Mouse (Mus musculus): ENCODE data around the gene Gpr155.
A peak's percentile ranks its signal among the peaks of the same experiment; 100 is the strongest.

Gpr155 gene

DNA sequence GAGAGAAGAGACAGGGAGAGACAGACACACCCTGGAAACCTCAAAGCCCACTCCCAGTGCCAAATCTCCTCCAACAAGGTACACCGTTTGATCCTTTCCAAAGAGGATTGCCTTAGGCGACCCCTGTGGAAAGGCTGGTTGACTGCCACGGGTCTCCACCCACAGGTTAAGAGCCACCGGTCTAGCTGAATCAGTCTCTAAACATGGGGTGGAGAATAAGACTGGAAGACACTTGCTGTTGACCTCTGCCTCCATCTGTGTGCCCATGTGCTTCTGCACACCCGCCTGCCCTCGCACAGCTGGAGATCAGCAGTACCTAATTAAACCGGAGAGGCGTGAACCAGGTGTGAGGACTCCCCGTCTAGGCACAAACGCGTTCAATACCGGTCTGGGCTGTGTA, 63.4 kb downstream of the Gpr155 start:
- no peak for DNase-seq (ENCODE audit: low read depth, low spot score)

DNA sequence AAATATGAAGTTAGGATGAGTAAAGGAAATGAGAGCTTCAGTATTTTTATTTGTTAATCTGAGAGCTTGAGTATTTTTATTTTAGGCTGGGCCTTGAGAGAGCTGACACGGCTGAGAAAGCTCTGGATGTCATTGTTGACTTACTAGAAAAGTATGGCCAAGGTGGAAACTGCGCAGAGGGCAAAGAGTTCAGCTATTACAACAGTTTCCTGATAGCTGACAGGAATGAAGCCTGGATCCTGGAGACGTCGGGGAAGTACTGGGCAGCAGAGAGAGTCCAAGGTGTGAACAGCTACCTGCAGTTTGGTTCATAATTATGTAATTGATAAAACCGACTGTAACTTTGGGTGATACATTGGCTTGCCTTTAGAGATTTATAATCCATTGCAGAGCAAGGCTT, 67.2 kb downstream of the Gpr155 start:
- DNase-seq (ENCODE audit: low read depth, low spot score) = no peak

DNA sequence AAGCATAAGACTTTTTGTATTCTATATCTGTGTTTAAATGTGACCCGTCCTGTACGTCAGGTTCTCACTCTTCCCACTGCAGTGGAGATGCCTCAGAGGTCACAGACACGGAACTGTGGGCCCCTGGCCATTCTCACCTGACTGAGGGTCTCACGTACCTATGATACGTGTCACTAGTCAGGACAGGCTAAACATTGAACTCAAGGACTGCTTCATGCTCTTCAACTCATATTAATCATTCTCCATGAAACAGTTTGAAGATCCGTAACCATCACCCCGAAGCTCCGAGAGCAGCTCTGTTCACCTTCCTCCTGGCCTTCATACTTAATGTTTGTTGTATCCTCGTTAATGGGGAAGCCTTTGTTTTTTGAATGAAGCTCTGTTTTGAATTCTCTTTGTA, 68.9 kb downstream of the Gpr155 start:
- DNase-seq (ENCODE audit: low read depth, low spot score) = no peak

DNA sequence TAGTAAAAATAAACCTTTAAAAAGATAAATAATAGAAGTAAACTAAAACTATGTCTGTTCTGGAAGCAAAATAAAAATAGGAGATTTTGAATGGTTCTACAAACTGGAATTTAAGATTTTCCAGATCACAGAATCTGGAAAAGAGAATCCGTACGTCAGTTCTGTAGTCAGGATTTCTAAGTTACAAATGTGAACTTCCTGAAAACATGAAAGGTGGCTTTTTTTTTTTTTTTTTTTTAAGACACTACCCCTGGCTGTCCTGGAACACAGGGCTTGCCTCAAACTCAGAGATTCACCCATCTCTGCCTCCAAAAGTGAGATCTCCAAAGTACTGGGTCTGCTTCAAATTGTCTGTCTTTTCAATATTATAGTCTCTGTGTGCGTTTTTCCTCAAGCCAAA, 72.1 kb downstream of the Gpr155 start:
- no peak for DNase-seq (ENCODE audit: low read depth, low spot score)

DNA sequence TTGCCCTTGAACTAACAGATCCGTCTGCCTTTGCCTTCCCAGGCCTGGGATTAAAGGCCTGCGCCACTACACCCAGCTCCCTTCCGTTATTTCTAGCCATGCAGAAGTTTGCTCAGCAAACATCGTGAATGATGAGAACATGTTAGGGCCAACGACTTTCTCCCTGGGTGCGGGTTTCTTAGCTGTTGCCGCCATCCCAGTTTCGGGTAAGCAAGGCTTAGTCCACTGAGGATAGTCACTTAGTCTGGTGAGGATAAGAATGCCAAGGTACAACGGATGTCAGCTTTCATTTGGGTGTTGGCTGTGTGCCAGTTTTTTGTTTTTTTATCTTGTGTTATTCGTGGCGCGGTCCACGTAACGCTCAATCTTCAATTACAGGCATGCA, 73.3 kb downstream of the Gpr155 start:
- DNase-seq (ENCODE audit: low read depth, low spot score) = peak; percentile 60

DNA sequence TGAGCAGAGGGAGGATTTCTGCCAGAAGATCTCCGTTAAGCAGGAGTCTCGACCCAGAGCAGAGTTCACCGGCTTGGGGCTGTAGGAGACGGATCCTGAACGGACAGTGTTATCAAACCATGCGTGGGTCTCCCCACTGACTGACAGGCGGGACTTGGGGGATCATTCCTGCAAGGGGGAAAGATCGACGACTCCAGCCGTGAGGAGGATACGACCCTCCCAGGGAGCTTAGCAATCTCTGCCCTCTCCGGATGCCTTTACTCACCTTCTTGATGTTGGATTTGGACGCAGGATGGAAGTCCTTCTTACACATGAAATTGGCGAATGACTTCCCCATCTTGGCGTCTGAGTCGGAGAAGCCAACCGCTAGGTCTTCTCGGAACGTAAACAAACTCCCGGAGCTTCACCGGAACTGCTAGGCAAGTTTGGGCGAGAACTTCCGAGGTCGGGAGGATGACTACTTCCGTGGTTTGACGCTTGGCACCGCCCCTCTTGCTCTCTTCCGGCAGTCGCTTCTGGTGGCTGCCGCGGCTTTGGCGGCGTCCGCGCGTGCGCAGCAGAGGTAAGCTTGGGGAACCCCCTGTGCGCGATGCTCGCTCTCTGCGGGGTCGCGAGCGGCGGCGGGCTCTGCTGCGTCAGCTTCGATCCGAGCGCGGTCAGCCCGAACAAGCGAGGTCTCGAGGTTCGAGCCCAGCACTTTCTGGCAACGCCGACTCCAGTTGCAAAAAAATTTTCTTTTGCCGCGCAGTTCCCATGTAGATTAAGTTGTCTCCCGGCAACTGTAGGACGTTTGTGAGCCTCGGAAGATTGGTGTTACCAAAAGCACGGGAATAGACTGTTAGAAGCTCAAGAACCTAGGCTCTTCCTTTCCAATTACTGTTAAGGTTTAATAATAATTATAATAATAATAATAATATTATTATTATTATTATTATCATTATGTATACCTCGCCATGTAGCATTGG, 73.9 kb downstream of the Gpr155 start, which contains the start of the genes Scrn3 and Cir1:
Scrn3 (plus strand) TSS at position 450 of the 965 bp plus-strand sequence.
Cir1 (minus strand) TSS at position 550 of the 965 bp plus-strand sequence.
- DNase-seq (ENCODE audit: low read depth, low spot score) = peak; percentile 99

- DNase-seq (ENCODE audit: low read depth, low spot score) = no peak
Observed at GRCm38 (mm10) chr2:73306006-73306405, 80.4 kb downstream of the Gpr155 start.

- no peak for DNase-seq (ENCODE audit: low read depth, low spot score)
Observed at GRCm38 (mm10) chr2:73304506-73304905, 81.9 kb downstream of the Gpr155 start.

DNA sequence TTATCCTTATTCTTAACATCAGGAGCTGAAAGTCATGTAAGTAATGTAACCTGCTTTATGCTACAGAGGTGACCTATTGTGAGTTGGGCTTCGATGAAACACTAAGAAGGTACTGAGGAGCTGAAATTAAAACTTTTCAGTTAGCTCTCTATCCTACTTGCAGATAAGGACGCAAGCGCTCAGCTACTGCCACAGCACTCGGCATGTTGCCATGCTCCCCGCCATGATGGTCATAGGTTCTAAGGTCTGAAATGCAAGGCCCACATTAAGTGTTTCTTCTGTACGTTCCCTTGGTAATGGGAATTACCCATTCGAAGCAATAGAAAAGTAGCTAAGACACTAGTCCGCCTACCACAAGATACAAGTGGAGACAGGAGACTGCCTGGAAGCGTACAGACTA, 83.7 kb downstream of the Gpr155 start:
- DNase-seq (ENCODE audit: low read depth, low spot score) = no peak

GRCm38 (mm10) chr2:73301979-73302378, 84.4 kb downstream of the Gpr155 start:
- no peak for DNase-seq (ENCODE audit: low read depth, low spot score)

GRCm38 (mm10) chr2:73298841-73299240, 87.5 kb downstream of the Gpr155 start:
- DNase-seq (ENCODE audit: low read depth, low spot score) = no peak

DNA sequence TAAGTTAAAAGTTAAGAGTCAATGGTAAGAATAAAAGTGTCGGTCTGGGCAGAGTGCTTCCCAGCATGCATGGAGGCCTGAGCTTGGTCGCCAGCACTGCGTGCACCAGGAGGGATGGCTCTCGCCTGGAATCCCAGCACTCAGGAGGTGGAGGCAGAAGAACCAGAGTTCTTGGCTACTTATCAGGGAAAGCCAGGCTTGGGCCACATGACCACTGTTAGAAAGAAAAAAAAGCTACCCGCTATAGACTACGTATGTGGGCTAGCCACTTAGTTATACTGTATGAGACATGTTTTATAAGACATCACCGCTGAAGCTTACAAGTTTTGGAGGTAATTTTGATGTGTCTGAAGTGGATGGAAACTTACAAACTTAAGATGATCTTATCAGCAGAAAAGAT, 88.2 kb downstream of the Gpr155 start:
- no peak for DNase-seq (ENCODE audit: low read depth, low spot score)

DNA sequence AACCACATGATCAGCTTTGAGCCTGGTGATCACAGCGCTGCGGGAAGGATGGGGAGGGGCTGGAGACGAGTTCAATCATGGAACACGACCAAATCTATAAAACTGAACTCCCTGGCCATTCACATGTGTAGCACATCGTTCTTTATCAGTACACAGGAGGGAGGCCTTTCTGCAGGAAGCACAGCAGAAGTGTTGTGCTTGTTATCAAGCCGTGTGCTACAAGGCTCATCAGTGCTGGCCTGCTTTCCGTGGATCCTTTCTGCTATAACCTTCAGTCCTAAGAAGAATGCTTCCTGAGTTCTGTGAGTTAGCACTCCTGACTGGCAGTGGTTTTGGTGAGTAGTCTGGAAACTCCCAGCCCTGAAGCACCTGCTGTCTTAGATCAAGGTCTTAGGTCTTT, 91.3 kb downstream of the Gpr155 start:
- no peak for DNase-seq (ENCODE audit: low read depth, low spot score)

Data from 3T3-L1 (cell line).